Mouse (Mus musculus) hindbrain, postnatal 0 days (tissue): ENCODE measurements at regions not wholly inside any gene's neighbourhood (a gene's known extent, or its start where the extent isn't known, plus 50 kb on each side); places are given as distances from the start of the nearest gene placed in this dataset.
A peak's percentile ranks its signal among the peaks of the same experiment; 100 is the strongest.

ENCODE experiments used
- ATAC-seq: fragments of 200-750 bp; cut with Nextera tagmentation; 2 replicates; pipeline ENCODE4 v1.8.0; 2017; ENCODE audit warnings: mild to moderate bottlenecking, moderate TSS enrichment, moderate library complexity
- DNase-seq: peaks from one replicate; pipeline ENCODE4 v3.0.0-alpha.2; 2015; ENCODE audit warnings: low spot score
- H3K27ac ChIP-seq: fragments of 300-500 bp; sonication (generic); 2 replicates; pipeline ENCODE4 v1.5.1; 2014; ENCODE audit warnings: mild to moderate bottlenecking
- H3K27me3 ChIP-seq: fragments of 300-500 bp; sonication (generic); 2 replicates; pipeline ENCODE4 v1.6.1; 2014; ENCODE audit warnings: low read length, mixed read lengths; ENCODE audit not compliant: insufficient read depth
- H3K36me3 ChIP-seq: fragments of 300-500 bp; sonication (generic); 2 replicates; pipeline ENCODE4 v1.6.1; 2014; ENCODE audit warnings: low read length, mixed read lengths; ENCODE audit not compliant: insufficient read depth
- H3K4me1 ChIP-seq: fragments of 300-500 bp; sonication (generic); 2 replicates; pipeline ENCODE4 v1.6.1; 2014; ENCODE audit warnings: antibody characterized with exemption, low read length, mixed read lengths; ENCODE audit not compliant: insufficient read depth
- H3K4me2 ChIP-seq: fragments of 300-500 bp; sonication (generic); 2 replicates; pipeline ENCODE4 v1.6.1; 2014; ENCODE audit warnings: low read depth, mild to moderate bottlenecking, low read length, moderate library complexity, mixed read lengths
- H3K4me3 ChIP-seq: fragments of 300-500 bp; sonication (generic); 2 replicates; pipeline ENCODE4 v1.5.1; 2014; ENCODE audit warnings: low read length
- H3K9ac ChIP-seq: fragments of 300-500 bp; sonication (generic); replicated peaks from 2 replicates; pipeline ENCODE4 v1.6.1; 2014; ENCODE audit warnings: mild to moderate bottlenecking, low read length, moderate library complexity, mixed read lengths
- H3K9me3 ChIP-seq: fragments of 300-500 bp; sonication (generic); 2 replicates; pipeline ENCODE4 v1.6.1; 2016; ENCODE audit warnings: low read length, mixed read lengths
- CTCF ChIP-seq: IDR thresholded peaks from 2 replicates; pipeline ENCODE4 v1.5.1; 2016; ENCODE audit warnings: antibody characterized with exemption, control low read depth, low read depth
- WGBS: fragments of 180-500 bp; shearing (Covaris S2); extraction: QIAGEN DNeasy Blood & Tissue Kit; methylation state at CpG from one replicate; pipeline ENCODE4 v1.1.7; 2014; 5-methylcytosine and 5-hydroxymethylcytosine counted together

- no peak for TF ChIP-seq CTCF
- no peak overlapping the region for H3K4me2 ChIP-seq
- H3K27me3 ChIP-seq: no peaks in the 10 kb centered on the region
- H3K4me1 ChIP-seq: no peaks in the 10 kb centered on the region
- no peak for DNase-seq
- no peaks in the 10 kb centered on the region for H3K36me3 ChIP-seq
- ATAC-seq: no peak
- no peak overlapping the region for H3K9ac ChIP-seq
- H3K27ac ChIP-seq: no peak overlapping the region
- H3K9me3 ChIP-seq: no peaks in the 10 kb centered on the region
- no peak overlapping the region for H3K4me3 ChIP-seq
Observed at GRCm38 (mm10) chr3:56724991-56725390, 541.5 kb upstream of the Nbea start.

GRCm38 (mm10) chr3:56708260-56708659 lies 524.8 kb upstream of the Nbea start:
- Histone ChIP-seq H3K4me1 (no peaks in the 10 kb centered on the region), H3K9me3 (no peaks in the 10 kb centered on the region), H3K27me3 (no peaks in the 10 kb centered on the region), H3K4me2 (no peak overlapping the region), H3K36me3 (no peaks in the 10 kb centered on the region), H3K4me3 (no peak overlapping the region), H3K9ac (no peak overlapping the region), H3K27ac (no peak overlapping the region)
- no peak for TF ChIP-seq CTCF
- DNase-seq (no peak), ATAC-seq (no peak)
- WGBS: 80% methylated on average over 1 of the region's 1 CpGs

GRCm38 (mm10) chr3:56707312-56707711 lies 523.8 kb upstream of the Nbea start:
- no peaks in the 10 kb centered on the region for H3K36me3 ChIP-seq
- H3K4me3 ChIP-seq: no peak overlapping the region
- TF ChIP-seq CTCF: no peak
- no peak overlapping the region for H3K9ac ChIP-seq
- DNase-seq (no peak), ATAC-seq (no peak)
- H3K4me2 ChIP-seq: no peak overlapping the region
- no peaks in the 10 kb centered on the region for H3K9me3 ChIP-seq
- no peaks in the 10 kb centered on the region for H3K27me3 ChIP-seq
- 68% methylated on average over 3 of the region's 3 CpGs for WGBS
- no peak overlapping the region for H3K27ac ChIP-seq
- H3K4me1 ChIP-seq: no peaks in the 10 kb centered on the region

GRCm38 (mm10) chr3:56706038-56706437 lies 522.5 kb upstream of the Nbea start:
- no peaks in the 10 kb centered on the region for H3K4me1 ChIP-seq
- H3K27me3 ChIP-seq: no peaks in the 10 kb centered on the region
- no peaks in the 10 kb centered on the region for H3K9me3 ChIP-seq
- WGBS: 73% methylated on average over 4 of the region's 4 CpGs
- no peaks in the 10 kb centered on the region for H3K36me3 ChIP-seq
- H3K27ac ChIP-seq: no peak overlapping the region
- no peak overlapping the region for H3K9ac ChIP-seq
- no peak for ATAC-seq
- no peak overlapping the region for H3K4me2 ChIP-seq
- DNase-seq: no peak
- TF ChIP-seq CTCF: no peak
- no peak overlapping the region for H3K4me3 ChIP-seq

- Histone ChIP-seq H3K4me2 (no peak overlapping the region), H3K36me3 (no peaks in the 10 kb centered on the region), H3K27ac (peak overlapping the region; percentile 37; the same call in 1 of the 2 replicates), H3K9me3 (no peaks in the 10 kb centered on the region), H3K27me3 (no peaks in the 10 kb centered on the region), H3K9ac (no peak overlapping the region), H3K4me1 (peaks cover 6% of the 10 kb centered on the region; the same call in 1 of the 2 replicates), H3K4me3 (no peak overlapping the region)
- ATAC-seq (no peak), DNase-seq (no peak)
- no peak for TF ChIP-seq CTCF
Observed at GRCm38 (mm10) chr3:56698941-56699340, 515.4 kb upstream of the Nbea start.

GRCm38 (mm10) chr3:56698248-56698647 lies 514.7 kb upstream of the Nbea start:
- TF ChIP-seq CTCF: no peak
- H3K27ac ChIP-seq: peak overlapping the region; percentile 37
- H3K4me2 ChIP-seq: no peak overlapping the region
- peaks cover 6% of the 10 kb centered on the region; the same call in 1 of the 2 replicates for H3K4me1 ChIP-seq
- DNase-seq: peak; percentile 87
- no peaks in the 10 kb centered on the region for H3K9me3 ChIP-seq
- 9% methylated on average over 1 of the region's 1 CpGs for WGBS
- no peaks in the 10 kb centered on the region for H3K36me3 ChIP-seq
- H3K4me3 ChIP-seq: no peak overlapping the region
- H3K27me3 ChIP-seq: no peaks in the 10 kb centered on the region
- H3K9ac ChIP-seq: no peak overlapping the region
- peak; percentile 99 for ATAC-seq

GRCm38 (mm10) chr3:56681031-56681430 lies 497.5 kb upstream of the Nbea start:
- Histone ChIP-seq H3K4me2 (no peak overlapping the region), H3K9ac (no peak overlapping the region), H3K9me3 (no peaks in the 10 kb centered on the region), H3K4me3 (no peak overlapping the region), H3K27me3 (no peaks in the 10 kb centered on the region), H3K27ac (no peak overlapping the region), H3K4me1 (no peaks in the 10 kb centered on the region), H3K36me3 (no peaks in the 10 kb centered on the region)
- ATAC-seq (no peak), DNase-seq (no peak)
- 91% methylated on average over 7 of the region's 7 CpGs for WGBS
- TF ChIP-seq CTCF: no peak
